Mouse (Mus musculus) lung, adult 2 months (tissue): ENCODE results near the gene Calhm1. TPM values are rescaled to one million over a fixed set of nuclear protein-coding genes. Genes with fewer than 3 reads are reported as not detected.
"Not testable (repeated sequence)": the region's sequence is repeated elsewhere in the genome, so short reads cannot be mapped to it uniquely, and the experiment has no call there.

Experiments
- DNase-seq: peaks from one replicate; pipeline ENCODE4 v3.0.0; 2022
- H3K4me1 ChIP-seq: fragments of 200-500 bp; 2 replicates; pipeline ENCODE4 v1.6.1; 2011; ENCODE audit warnings: low read length; ENCODE audit not compliant: control insufficient read depth, insufficient read depth
- H3K4me3 ChIP-seq: fragments of 200-500 bp; replicated peaks from 2 replicates; pipeline ENCODE3; 2011; ENCODE audit warnings: low read depth, mild to moderate bottlenecking, control low read depth, low read length; ENCODE audit errors: extremely low read depth
- CTCF ChIP-seq: fragments of 200-500 bp; IDR thresholded peaks from 2 replicates; pipeline ENCODE4 v1.5.1; 2011; ENCODE audit warnings: mild to moderate bottlenecking, low read length, control low read depth; ENCODE audit not compliant: insufficient read depth
- POLR2A ChIP-seq: fragments of 200-500 bp; IDR thresholded peaks from 2 replicates; pipeline ENCODE4 v1.6.1; 2011; ENCODE audit warnings: low read depth, mild to moderate bottlenecking, control low read depth, low read length, borderline replicate concordance; ENCODE audit errors: extremely low read depth
- whole genome bisulfite sequencing: fragments of 180-500 bp; shearing (Covaris S2); methylation state at CpG from one replicate; pipeline ENCODE4 v1.1.7; 2018; 5-methylcytosine and 5-hydroxymethylcytosine counted together
- polyA plus RNA-seq: library from polyadenylated mRNA; depleted of rRNA; stranded (reverse); fragments of >200 nt; gene quantifications from 2 replicates; pipeline ENCODE4 v1.2.3, GENCODE M21; 2012

The Calhm1 gene
- polyA plus RNA-seq, 1 experiment, result not detected

- Histone ChIP-seq H3K4me1 (no peaks in the 10 kb centered on the region), H3K4me3 (no peak within 1 kb of the TSS)
- no peak for TF ChIP-seq POLR2A
- TF ChIP-seq CTCF, result no peak
- WGBS, result 74% methylated on average over 11 of the region's 11 CpGs
- DNase-seq, result no peak
These were observed 13.6 kb upstream of the Calhm1 start, which contains the start of gene Calhm3 for GRCm38 (mm10) chr19:47157664-47158063. Calhm3 (minus strand) TSS chr19:47157764.

GRCm38 (mm10) chr19:47153767-47154166 is 9.7 kb upstream of the Calhm1 start:
- Histone ChIP-seq H3K4me3 (no peak overlapping the region), H3K4me1 (no peaks in the 10 kb centered on the region)
- TF ChIP-seq POLR2A (no peak), CTCF (no peak)
- WGBS, result 89% methylated on average over 7 of the region's 7 CpGs
- no peak for DNase-seq

GRCm38 (mm10) chr19:47152062-47152369 is 8.0 kb upstream of the Calhm1 start:
- TF ChIP-seq POLR2A, result no peak
- no peak for TF ChIP-seq CTCF

GRCm38 (mm10) chr19:47151332-47152061 is 7.4 kb upstream of the Calhm1 start:
- DNase-seq, result no peak
- H3K4me3 ChIP-seq, result no peak overlapping the region
- 20% methylated on average over 32 of the region's 32 CpGs for WGBS

More at GRCm38 (mm10) chr19:47152062-47152369, 8.0 kb upstream of the Calhm1 start:
- DNase-seq, result no peak
- 66% methylated on average over 12 of the region's 12 CpGs for WGBS
- no peaks in the 10 kb centered on the region for H3K4me1 ChIP-seq
- H3K4me3 ChIP-seq, result no peak overlapping the region

GRCm38 (mm10) chr19:47149854-47150253 is 5.8 kb upstream of the Calhm1 start:
- TF ChIP-seq POLR2A (no peak), CTCF (no peak)
- Histone ChIP-seq H3K4me3 (no peak overlapping the region), H3K4me1 (no peaks in the 10 kb centered on the region)
- WGBS, result 28% methylated on average over 4 of the region's 4 CpGs
- no peak for DNase-seq

More at GRCm38 (mm10) chr19:47151332-47152061, 7.4 kb upstream of the Calhm1 start:
- no peaks in the 10 kb centered on the region for H3K4me1 ChIP-seq
- no peak for TF ChIP-seq POLR2A
- TF ChIP-seq CTCF, result no peak

GRCm38 (mm10) chr19:47148267-47148847 is 4.3 kb upstream of the Calhm1 start:
- DNase-seq, result no peak
- TF ChIP-seq POLR2A, result no peak
- no peak for TF ChIP-seq CTCF
- Histone ChIP-seq H3K4me3 (no peak overlapping the region), H3K4me1 (no peaks in the 10 kb centered on the region)
- 64% methylated on average over 5 of the region's 5 CpGs for WGBS

- DNase-seq, result no peak
These were observed 1.6 kb downstream of the Calhm1 start for GRCm38 (mm10) chr19:47142438-47142837.

GRCm38 (mm10) chr19:47139611-47140010 is 4.4 kb downstream of the Calhm1 start:
- not testable (repeated sequence) for DNase-seq, H3K4me1 ChIP-seq, H3K4me3 ChIP-seq
- WGBS, result 56% methylated on average over 7 of the region's 7 CpGs

More at GRCm38 (mm10) chr19:47142438-47142837, 1.6 kb downstream of the Calhm1 start:
- no peak overlapping the region for H3K4me3 ChIP-seq
- TF ChIP-seq CTCF (no peak), POLR2A (no peak)
- H3K4me1 ChIP-seq, result peaks cover 2% of the 10 kb centered on the region; the same call in 1 of the 2 replicates
- WGBS, result 82% methylated on average over 6 of the region's 6 CpGs

- TF ChIP-seq POLR2A, result peak; percentile 60; the same call in 1 of the 2 replicates
- no peak for TF ChIP-seq CTCF
- Histone ChIP-seq H3K4me3 (peak within 1 kb of the TSS; percentile 71), H3K4me1 (peaks cover 9% of the 10 kb centered on the region)
- WGBS, result 3% methylated on average over 28 of the region's 28 CpGs
- DNase-seq, result peak; percentile 53
These were observed 6.2 kb downstream of the Calhm1 start, which contains the start of gene Calhm2 for GRCm38 (mm10) chr19:47137771-47138421. Calhm2 (minus strand) TSS chr19:47138294.
